Mouse (Mus musculus): ENCODE results near the gene Ptprn2. TPM values are rescaled to one million over a fixed set of nuclear protein-coding genes. Genes with fewer than 3 reads are reported as not detected.
"Not testable (repeated sequence)": the region's sequence is repeated elsewhere in the genome, so short reads cannot be mapped to it uniquely, and the experiment has no call there.

The Ptprn2 gene
- polyA plus RNA-seq, 1 experiment from 2014 or later: 22.1 TPM

- Histone ChIP-seq H3K9me3 (no peaks in the 10 kb centered on the region), H3K27ac (no peak overlapping the region), H3K4me3 (no peak overlapping the region), H3K9ac (no peak overlapping the region), H3K27me3 (replicated peaks) (no peaks in the 10 kb centered on the region), H3K4me2 (no peak overlapping the region), H3K4me1 (no peaks in the 10 kb centered on the region), H3K36me3 (replicated peaks) (no peaks in the 10 kb centered on the region)
- no peak for ATAC-seq (replicated peaks)
- WGBS: 63% methylated on average over 1 of the region's 1 CpGs
These were observed 6.7 kb upstream of the Ptprn2 start for GRCm38 (mm10) chr12:116478771-116479170.

GRCm38 (mm10) chr12:116481921-116482320 is 3.6 kb upstream of the Ptprn2 start:
- Histone ChIP-seq H3K27ac (no peak overlapping the region), H3K9me3 (no peaks in the 10 kb centered on the region), H3K27me3 (replicated peaks) (no peaks in the 10 kb centered on the region), H3K4me1 (peaks cover 9% of the 10 kb centered on the region; the same call in 1 of the 2 replicates), H3K4me3 (no peak overlapping the region), H3K4me2 (no peak overlapping the region), H3K36me3 (replicated peaks) (no peaks in the 10 kb centered on the region), H3K9ac (no peak overlapping the region)
- no peak for ATAC-seq (replicated peaks)
- 75% methylated on average over 1 of the region's 1 CpGs for WGBS

GRCm38 (mm10) chr12:116483581-116483980 is 1.9 kb upstream of the Ptprn2 start:
- Histone ChIP-seq H3K9ac (no peak overlapping the region), H3K36me3 (replicated peaks) (no peaks in the 10 kb centered on the region), H3K4me3 (no peak overlapping the region), H3K27ac (no peak overlapping the region), H3K27me3 (replicated peaks) (no peaks in the 10 kb centered on the region), H3K9me3 (no peaks in the 10 kb centered on the region), H3K4me2 (no peak overlapping the region), H3K4me1 (peaks cover 19% of the 10 kb centered on the region)
- WGBS: 60% methylated on average over 2 of the region's 2 CpGs
- no peak for ATAC-seq (replicated peaks)

GRCm38 (mm10) chr12:116484991-116485390 is 529 bp upstream of the Ptprn2 start:
- Histone ChIP-seq H3K4me3 (peak overlapping the region; percentile 75), H3K27ac (peak overlapping the region; percentile 95), H3K4me1 (peaks cover 19% of the 10 kb centered on the region), H3K4me2 (peak overlapping the region; percentile 75), H3K36me3 (replicated peaks) (no peaks in the 10 kb centered on the region), H3K27me3 (replicated peaks) (no peaks in the 10 kb centered on the region), H3K9me3 (no peaks in the 10 kb centered on the region), H3K9ac (peak overlapping the region; percentile 82)
- WGBS: 76% methylated on average over 8 of the region's 8 CpGs
- peak; percentile 25 for ATAC-seq (replicated peaks)

- Histone ChIP-seq H3K4me3 (peak overlapping the region; percentile 75), H3K9ac (peak overlapping the region; percentile 82), H3K27me3 (replicated peaks) (no peaks in the 10 kb centered on the region), H3K4me1 (peaks cover 19% of the 10 kb centered on the region), H3K27ac (peak overlapping the region; percentile 95), H3K9me3 (no peaks in the 10 kb centered on the region), H3K4me2 (peak overlapping the region; percentile 75), H3K36me3 (replicated peaks) (no peaks in the 10 kb centered on the region)
- peak; percentile 28 for ATAC-seq (replicated peaks)
- WGBS: 2% methylated on average over 10 of the region's 10 CpGs
These were observed 847 bp downstream of the Ptprn2 start for GRCm38 (mm10) chr12:116486404-116486730.

GRCm38 (mm10) chr12:116488836-116489235 is 3.3 kb downstream of the Ptprn2 start:
- Histone ChIP-seq H3K4me2 (no peak overlapping the region), H3K4me1 (peaks cover 19% of the 10 kb centered on the region), H3K9me3 (no peaks in the 10 kb centered on the region), H3K27ac (no peak overlapping the region), H3K27me3 (replicated peaks) (no peaks in the 10 kb centered on the region), H3K4me3 (no peak overlapping the region), H3K36me3 (replicated peaks) (no peaks in the 10 kb centered on the region), H3K9ac (no peak overlapping the region)
- 55% methylated on average over 8 of the region's 8 CpGs for WGBS
- no peak for ATAC-seq (replicated peaks)

GRCm38 (mm10) chr12:116490575-116491356 is 5.2 kb downstream of the Ptprn2 start:
- 88% methylated on average over 5 of the region's 5 CpGs for WGBS

GRCm38 (mm10) chr12:116498666-116499065 is 13.1 kb downstream of the Ptprn2 start:
- Histone ChIP-seq H3K9me3 (no peaks in the 10 kb centered on the region), H3K27ac (no peak overlapping the region), H3K27me3 (replicated peaks) (no peaks in the 10 kb centered on the region), H3K36me3 (replicated peaks) (no peaks in the 10 kb centered on the region), H3K4me1 (no peaks in the 10 kb centered on the region), H3K4me2 (no peak overlapping the region), H3K4me3 (no peak overlapping the region), H3K9ac (no peak overlapping the region)
- ATAC-seq (replicated peaks): no peak

More at GRCm38 (mm10) chr12:116490575-116491356, 5.2 kb downstream of the Ptprn2 start:
- Histone ChIP-seq H3K4me3 (no peak overlapping the region), H3K36me3 (replicated peaks) (no peaks in the 10 kb centered on the region), H3K9me3 (no peaks in the 10 kb centered on the region), H3K4me1 (peaks cover 13% of the 10 kb centered on the region), H3K27ac (no peak overlapping the region), H3K9ac (no peak overlapping the region), H3K27me3 (replicated peaks) (no peaks in the 10 kb centered on the region), H3K4me2 (no peak overlapping the region)
- no peak for ATAC-seq (replicated peaks)

- H3K9ac ChIP-seq: no peak overlapping the region
- WGBS: 81% methylated on average over 11 of the region's 11 CpGs
- H3K4me1 ChIP-seq: no peaks in the 10 kb centered on the region
- H3K27ac ChIP-seq: no peak overlapping the region
- no peaks in the 10 kb centered on the region for H3K9me3 ChIP-seq
- H3K4me3 ChIP-seq: no peak overlapping the region
- no peak overlapping the region for H3K4me2 ChIP-seq
- no peak for ATAC-seq (replicated peaks)
- no peaks in the 10 kb centered on the region for H3K27me3 ChIP-seq (replicated peaks)
- H3K36me3 ChIP-seq (replicated peaks): no peaks in the 10 kb centered on the region
These were observed 15.1 kb downstream of the Ptprn2 start for GRCm38 (mm10) chr12:116500652-116501051.

- Histone ChIP-seq H3K9me3 (0 out of 2 replicates have a peak, but pooled peaks cover 2% of the 10 kb centered on the region), H3K9ac (no peak overlapping the region), H3K4me1 (no peaks in the 10 kb centered on the region), H3K4me3 (no peak overlapping the region), H3K27ac (no peak overlapping the region), H3K36me3 (replicated peaks) (no peaks in the 10 kb centered on the region), H3K4me2 (no peak overlapping the region), H3K27me3 (replicated peaks) (no peaks in the 10 kb centered on the region)
- ATAC-seq (replicated peaks): no peak
- WGBS: 86% methylated on average over 1 of the region's 1 CpGs
These were observed 27.0 kb downstream of the Ptprn2 start for GRCm38 (mm10) chr12:116512482-116512881.

- not testable (repeated sequence) for H3K27ac ChIP-seq; H3K9me3 ChIP-seq; ATAC-seq (replicated peaks); H3K9ac ChIP-seq; H3K4me1 ChIP-seq; H3K4me2 ChIP-seq; H3K4me3 ChIP-seq; H3K36me3 ChIP-seq (replicated peaks); H3K27me3 ChIP-seq (replicated peaks)
- WGBS: 76% methylated on average over 2 of the region's 2 CpGs
These were observed 28.3 kb downstream of the Ptprn2 start for GRCm38 (mm10) chr12:116513788-116514187.

- H3K4me3 ChIP-seq: no peak overlapping the region
- no peaks in the 10 kb centered on the region for H3K27me3 ChIP-seq (replicated peaks)
- H3K4me2 ChIP-seq: no peak overlapping the region
- H3K36me3 ChIP-seq (replicated peaks): no peaks in the 10 kb centered on the region
- H3K9me3 ChIP-seq: no peaks in the 10 kb centered on the region
- H3K27ac ChIP-seq: no peak overlapping the region
- no peak overlapping the region for H3K9ac ChIP-seq
- no peaks in the 10 kb centered on the region for H3K4me1 ChIP-seq
- no peak for ATAC-seq (replicated peaks)
These were observed 30.3 kb downstream of the Ptprn2 start for GRCm38 (mm10) chr12:116515824-116516223.

- no peak overlapping the region for H3K4me2 ChIP-seq
- no peaks in the 10 kb centered on the region for H3K36me3 ChIP-seq (replicated peaks)
- H3K27ac ChIP-seq: no peak overlapping the region
- no peak overlapping the region for H3K9ac ChIP-seq
- H3K27me3 ChIP-seq (replicated peaks): no peaks in the 10 kb centered on the region
- no peaks in the 10 kb centered on the region for H3K4me1 ChIP-seq
- no peaks in the 10 kb centered on the region for H3K9me3 ChIP-seq
- no peak for ATAC-seq (replicated peaks)
- no peak overlapping the region for H3K4me3 ChIP-seq
- 81% methylated on average over 4 of the region's 4 CpGs for WGBS
These were observed 43.3 kb downstream of the Ptprn2 start for GRCm38 (mm10) chr12:116528861-116529260.

Data from midbrain, embryonic 15.5 days (tissue).